Mouse (Mus musculus): ENCODE results near the gene Dph5. TPM values are rescaled to one million over a fixed set of nuclear protein-coding genes. Genes with fewer than 3 reads are reported as not detected.
"Not testable (repeated sequence)": the region's sequence is repeated elsewhere in the genome, so short reads cannot be mapped to it uniquely, and the experiment has no call there.

The Dph5 gene
- total RNA-seq (2021), result 10 to 100 TPM; 12.9 to 13.6 TPM

- peak; percentile 88 to 91 for DNase-seq (ENCODE audit: extremely low spot score in 1 of 2, low spot score in 2 of 2)
- intact Hi-C loops (cut with DNase I), result loop anchor here (2.0 kb wide), 1 partner anchor 173 kb away; the partner anchor contains the start of gene S1pr1
Observed at GRCm38 (mm10) chr3:115887427-115888309, at the start of gene Dph5. Gene Dph5 (plus strand): TSS chr3:115887837.

GRCm38 (mm10) chr3:115844566-115844965 is 43.1 kb upstream of the Dph5 start:
- peak in 1 of 2 experiments; percentile 32 for DNase-seq (ENCODE audit: extremely low spot score in 1 of 2, low spot score in 2 of 2)
- intact Hi-C loops (cut with DNase I), result no loop called here

GRCm38 (mm10) chr3:115845032-115845618 is 42.5 kb upstream of the Dph5 start:
- intact Hi-C loops (cut with DNase I), result no loop called here
- DNase-seq (ENCODE audit: extremely low spot score in 1 of 2, low spot score in 2 of 2), result no peak

- peak in 1 of 2 experiments; percentile 25 for DNase-seq (ENCODE audit: extremely low spot score in 1 of 2, low spot score in 2 of 2)
Observed at GRCm38 (mm10) chr3:115845724-115846123, 41.9 kb upstream of the Dph5 start.

GRCm38 (mm10) chr3:115846153-115846552 is 41.5 kb upstream of the Dph5 start:
- intact Hi-C loops (cut with DNase I), result no loop called here
- DNase-seq (ENCODE audit: extremely low spot score in 1 of 2, low spot score in 2 of 2), result no peak

More at GRCm38 (mm10) chr3:115845724-115846123, 41.9 kb upstream of the Dph5 start:
- intact Hi-C loops (cut with DNase I), result no loop called here

GRCm38 (mm10) chr3:115848686-115849480 is 38.8 kb upstream of the Dph5 start:
- intact Hi-C loops (cut with DNase I), result no loop called here
- no peak for DNase-seq (ENCODE audit: extremely low spot score in 1 of 2, low spot score in 2 of 2)

- DNase-seq (ENCODE audit: extremely low spot score in 1 of 2, low spot score in 2 of 2), result no peak
- intact Hi-C loops (cut with DNase I), result no loop called here
Observed at GRCm38 (mm10) chr3:115850946-115851345, 36.7 kb upstream of the Dph5 start.

GRCm38 (mm10) chr3:115854672-115855191 is 32.9 kb upstream of the Dph5 start:
- intact Hi-C loops (cut with DNase I), result no loop called here
- no peak for DNase-seq (ENCODE audit: extremely low spot score in 1 of 2, low spot score in 2 of 2)

- peak in 1 of 2 experiments; percentile 38 for DNase-seq (ENCODE audit: extremely low spot score in 1 of 2, low spot score in 2 of 2)
- intact Hi-C loops (cut with DNase I), result no loop called here
Observed at GRCm38 (mm10) chr3:115855576-115855975, 32.1 kb upstream of the Dph5 start.

GRCm38 (mm10) chr3:115856484-115857022 is 31.1 kb upstream of the Dph5 start:
- intact Hi-C loops (cut with DNase I), result no loop called here
- no peak for DNase-seq (ENCODE audit: extremely low spot score in 1 of 2, low spot score in 2 of 2)

GRCm38 (mm10) chr3:115857436-115857835 is 30.2 kb upstream of the Dph5 start:
- DNase-seq (ENCODE audit: extremely low spot score in 1 of 2, low spot score in 2 of 2), result no peak
- intact Hi-C loops (cut with DNase I), result no loop called here

GRCm38 (mm10) chr3:115858822-115859221 is 28.8 kb upstream of the Dph5 start:
- intact Hi-C loops (cut with DNase I), result no loop called here
- no peak for DNase-seq (ENCODE audit: extremely low spot score in 1 of 2, low spot score in 2 of 2)

GRCm38 (mm10) chr3:115860780-115861179 is 26.9 kb upstream of the Dph5 start:
- intact Hi-C loops (cut with DNase I); DNase-seq (ENCODE audit: extremely low spot score in 1 of 2, low spot score in 2 of 2): not testable (repeated sequence)

GRCm38 (mm10) chr3:115863487-115863886 is 24.1 kb upstream of the Dph5 start:
- DNase-seq (ENCODE audit: extremely low spot score in 1 of 2, low spot score in 2 of 2), result no peak
- intact Hi-C loops (cut with DNase I), result no loop called here

- no peak for DNase-seq (ENCODE audit: extremely low spot score in 1 of 2, low spot score in 2 of 2)
- intact Hi-C loops (cut with DNase I), result no loop called here
Observed at GRCm38 (mm10) chr3:115867150-115867549, 20.5 kb upstream of the Dph5 start.

- no peak for DNase-seq (ENCODE audit: extremely low spot score in 1 of 2, low spot score in 2 of 2)
- intact Hi-C loops (cut with DNase I), result no loop called here
Observed at GRCm38 (mm10) chr3:115867901-115868300, 19.7 kb upstream of the Dph5 start.

GRCm38 (mm10) chr3:115869360-115869759 is 18.3 kb upstream of the Dph5 start:
- no peak for DNase-seq (ENCODE audit: extremely low spot score in 1 of 2, low spot score in 2 of 2)
- intact Hi-C loops (cut with DNase I), result no loop called here

GRCm38 (mm10) chr3:115875551-115875950 is 12.1 kb upstream of the Dph5 start:
- DNase-seq (ENCODE audit: extremely low spot score in 1 of 2, low spot score in 2 of 2), result no peak
- intact Hi-C loops (cut with DNase I), result no loop called here

GRCm38 (mm10) chr3:115877133-115877532 is 10.5 kb upstream of the Dph5 start:
- intact Hi-C loops (cut with DNase I), result no loop called here

More at GRCm38 (mm10) chr3:115877133-115877532, 10.5 kb upstream of the Dph5 start:
- no peak for DNase-seq (ENCODE audit: extremely low spot score in 1 of 2, low spot score in 2 of 2)

All from left cerebral cortex, postnatal 10 days (tissue).